Mouse (Mus musculus) MEL (cell line): ENCODE data around the gene Cpsf4. TPM values are rescaled to one million over a fixed set of nuclear protein-coding genes. Genes with fewer than 3 reads are reported as not detected.

Source experiments
- DNase-seq: peaks from one replicate; pipeline ENCODE4 v3.0.0; 2011; ENCODE audit warnings: low read depth, low spot score
- H3K27ac ChIP-seq: 2 replicates; pipeline ENCODE4 v1.5.1; 2012; ENCODE audit warnings: low read depth, mild to moderate bottlenecking, control low read depth, low read length, moderate library complexity; ENCODE audit not compliant: control insufficient read depth
- H3K27me3 ChIP-seq, 2 experiments: fragments of 150-350 bp in 1 of 2; sonication (generic) in 1 of 2; 2 replicates each; pipeline ENCODE4 v1.6.1; 2012; ENCODE audit warnings: low read length in 2 of 2, mild to moderate bottlenecking in 2 of 2, improper control_type of control experiment in 1 of 2, moderate library complexity in 1 of 2; ENCODE audit not compliant: insufficient read depth in 2 of 2, control insufficient read depth in 1 of 2
- H3K36me3 ChIP-seq, 2 experiments: 2 replicates each; pipeline ENCODE4 v1.6.1; 2012 to 2014; ENCODE audit warnings: low read length in 2 of 2, improper control_type of control experiment in 1 of 2, inconsistent platforms in 1 of 2, mild to moderate bottlenecking in 1 of 2; ENCODE audit not compliant: insufficient read depth in 2 of 2, control insufficient read depth in 1 of 2
- H3K4me1 ChIP-seq, 2 experiments: fragments of 150-350 bp in 1 of 2; sonication (generic) in 1 of 2; 2 replicates each; pipeline ENCODE4 v1.6.1; 2012; ENCODE audit warnings: low read length in 2 of 2, improper control_type of control experiment in 1 of 2, mild to moderate bottlenecking in 1 of 2; ENCODE audit not compliant: insufficient read depth in 2 of 2, control insufficient read depth in 1 of 2
- H3K4me3 ChIP-seq, 2 experiments: fragments of 150-350 bp in 1 of 2; sonication (generic) in 1 of 2; 2 replicates each; pipeline ENCODE4 v1.5.1; 2012; ENCODE audit warnings: low read depth in 2 of 2, low read length in 2 of 2, mild to moderate bottlenecking in 2 of 2, moderate library complexity in 2 of 2, control low read depth in 1 of 2, improper control_type of control experiment in 1 of 2; ENCODE audit not compliant: control insufficient read depth in 1 of 2, insufficient read depth in 1 of 2
- H3K79me2 ChIP-seq: 2 replicates; pipeline ENCODE4 v1.6.1; 2012; ENCODE audit warnings: mild to moderate bottlenecking, low read length, moderate library complexity; ENCODE audit not compliant: control insufficient read depth, poor library complexity, insufficient read depth
- H3K9ac ChIP-seq: 2 replicates; pipeline ENCODE4 v1.6.1; 2012; ENCODE audit warnings: low read depth, mild to moderate bottlenecking, control low read depth, low read length, moderate library complexity; ENCODE audit not compliant: control insufficient read depth, poor library complexity, severe bottlenecking
- H3K9me3 ChIP-seq: fragments of 150-350 bp; sonication (generic); replicated peaks from 2 replicates; pipeline ENCODE4 v1.6.1; 2012; ENCODE audit warnings: mild to moderate bottlenecking, low read length, improper control_type of control experiment, moderate library complexity; ENCODE audit not compliant: insufficient read depth
- BHLHE40 ChIP-seq: IDR thresholded peaks from 2 replicates; pipeline ENCODE4 v1.6.1; 2012; ENCODE audit warnings: low read depth, mild to moderate bottlenecking, inconsistent platforms, low read length, improper control_type of control experiment, borderline replicate concordance
- JUND ChIP-seq: IDR thresholded peaks from 2 replicates; pipeline ENCODE4 v1.6.1; 2011; ENCODE audit warnings: low read depth, mild to moderate bottlenecking, improper control_type of control experiment, low read length
- MAZ ChIP-seq: IDR thresholded peaks from 2 replicates; pipeline ENCODE4 v1.6.1; 2012; ENCODE audit warnings: low read depth, mild to moderate bottlenecking, inconsistent platforms, low read length, improper control_type of control experiment
- MEF2A ChIP-seq: IDR thresholded peaks from 2 replicates; pipeline ENCODE4 v1.6.1; 2014; ENCODE audit warnings: low read depth, mild to moderate bottlenecking, inconsistent platforms, low read length, improper control_type of control experiment; ENCODE audit not compliant: poor library complexity, insufficient replicate concordance, severe bottlenecking; ENCODE audit errors: extremely low read depth
- MXI1 ChIP-seq: IDR thresholded peaks from 2 replicates; pipeline ENCODE4 v1.6.1; 2011; ENCODE audit warnings: mild to moderate bottlenecking, low read depth, low read length, improper control_type of control experiment
- MYB ChIP-seq: IDR thresholded peaks from 2 replicates; pipeline ENCODE4 v1.6.1; 2011; ENCODE audit warnings: mild to moderate bottlenecking, low read depth, low read length, improper control_type of control experiment
- MYC ChIP-seq: IDR thresholded peaks from 2 replicates; pipeline ENCODE4 v1.6.1; 2011; ENCODE audit warnings: low read depth, mild to moderate bottlenecking, low read length, improper control_type of control experiment, moderate library complexity
- POLR2A ChIP-seq, 2 experiments: IDR thresholded peaks; 2 replicates each; pipeline ENCODE4 v1.6.1; 2011 to 2012; ENCODE audit warnings: low read length in 2 of 2, mild to moderate bottlenecking in 2 of 2, control low read depth in 1 of 2, improper control_type of control experiment in 1 of 2, low read depth in 1 of 2, moderate library complexity in 1 of 2; ENCODE audit not compliant: control insufficient read depth in 1 of 2, insufficient read depth in 1 of 2, poor library complexity in 1 of 2
- POLR2AphosphoS2 ChIP-seq: IDR thresholded peaks from 2 replicates; pipeline ENCODE4 v1.6.1; 2011; ENCODE audit warnings: low read length, improper control_type of control experiment
- RAD21 ChIP-seq: IDR thresholded peaks from 2 replicates; pipeline ENCODE4 v1.6.1; 2011; ENCODE audit warnings: mild to moderate bottlenecking, low read depth, low read length, improper control_type of control experiment
- TAL1 ChIP-seq: IDR thresholded peaks from 2 replicates; pipeline ENCODE4 v1.6.1; 2012; ENCODE audit warnings: mild to moderate bottlenecking, inconsistent platforms, low read length, moderate library complexity, mixed read lengths
- TCF12 ChIP-seq: IDR thresholded peaks from 2 replicates; pipeline ENCODE4 v1.6.1; 2014; ENCODE audit warnings: low read depth, mild to moderate bottlenecking, inconsistent platforms, low read length, improper control_type of control experiment, moderate library complexity
- USF1 ChIP-seq: IDR thresholded peaks from 2 replicates; pipeline ENCODE4 v1.6.1; 2014; ENCODE audit warnings: low read depth, mild to moderate bottlenecking, inconsistent platforms, low read length, improper control_type of control experiment, moderate library complexity
- ZMIZ1 ChIP-seq: IDR thresholded peaks from 2 replicates; pipeline ENCODE4 v1.6.1; 2012; ENCODE audit warnings: low read depth, mild to moderate bottlenecking, inconsistent platforms, low read length, improper control_type of control experiment, moderate library complexity
- polyA plus RNA-seq, 2 experiments: library from polyadenylated mRNA; stranded (reverse) in 1 of 2; unstranded in 1 of 2; fragments of >175 nt in 1 of 2; fragments of >200 nt in 1 of 2; gene quantifications; 2 replicates each; pipeline versions ENCODE4 v1.2.1 to v1.2.4; 2012; ENCODE audit warnings: low replicate concordance in 2 of 2, low read depth in 1 of 2; ENCODE audit not compliant: insufficient read length in 2 of 2, insufficient read depth in 1 of 2, missing spikeins in 1 of 2
- total RNA-seq: library from RNA; depleted of rRNA; stranded (reverse); fragments of 300-350 nt; gene quantifications from 2 replicates; pipeline ENCODE4 v1.2.3, GENCODE M21; 2012

The Cpsf4 gene
- total and polyA plus RNA-seq, 3 experiments: 75.3 to 88.2 TPM; not detected in 1

- TF ChIP-seq TCF12 (peak; percentile 84), MYC (peak; percentile 85), POLR2AphosphoS2 (peak; percentile 91; the same call in 1 of the 2 replicates)
- TF ChIP-seq, all 39 proteins: peak for 20
Measured at GRCm38 (mm10) chr5:145139571-145140519, 27.2 kb upstream of the Cpsf4 start, which contains the start of the genes Pdap1 and Bud31 (continued).

GRCm38 (mm10) chr5:145140611-145141010 lies 26.4 kb upstream of the Cpsf4 start:
- Histone ChIP-seq H3K4me3 (peak overlapping the region; percentile 85 to 95), H3K9ac (peak overlapping the region; percentile 95)
- TF ChIP-seq POLR2A (IDR thresholded peaks at IDR 0.05; ENCODE audit: control insufficient read depth in 1 of 2, insufficient read depth in 1 of 2, low read depth in 1 of 2, low read length in 2 of 2, poor library complexity in 1 of 2) (no peak), JUND (no peak), MAZ (0 out of 2 replicates have a peak, but pooled peaks have one; percentile 0)

GRCm38 (mm10) chr5:145147748-145148147 lies 19.3 kb upstream of the Cpsf4 start:
- no peak for DNase-seq
- Histone ChIP-seq H3K27me3 (no peaks in the 10 kb centered on the region), H3K4me3 (no peak overlapping the region), H3K4me1 (peaks cover 4 to 6% of the 10 kb centered on the region in 2 experiments; a peak in 3 of 4 replicates), H3K79me2 (no peaks in the 10 kb centered on the region), H3K36me3 (peaks cover 6 to 24% of the 10 kb centered on the region in 2 experiments), H3K27ac (no peak overlapping the region), H3K9ac (no peak overlapping the region), H3K9me3 (no peaks in the 10 kb centered on the region)
- TF ChIP-seq JUND: no peak
- TF ChIP-seq MXI1: no peak
- TF ChIP-seq TAL1: no peak
- TF ChIP-seq POLR2A (IDR thresholded peaks at IDR 0.05; ENCODE audit: control insufficient read depth in 1 of 2, insufficient read depth in 1 of 2, low read depth in 1 of 2, low read length in 2 of 2, poor library complexity in 1 of 2): no peak
- no peak for TF ChIP-seq ZMIZ1
- TF ChIP-seq USF1: no peak
- TF ChIP-seq RAD21: no peak
- TF ChIP-seq MYB: no peak
- TF ChIP-seq MEF2A: no peak
- no peak for TF ChIP-seq BHLHE40

More at GRCm38 (mm10) chr5:145140611-145141010, 26.4 kb upstream of the Cpsf4 start:
- Histone ChIP-seq H3K36me3 (peaks cover 16 to 21% of the 10 kb centered on the region in 2 experiments), H3K9me3 (no peaks in the 10 kb centered on the region), H3K27me3 (no peaks in the 10 kb centered on the region), H3K4me1 (peaks cover 2 to 21% of the 10 kb centered on the region in 2 experiments; a peak in 2 of 4 replicates), H3K27ac (peak overlapping the region; percentile 90), H3K79me2 (peaks cover 44% of the 10 kb centered on the region)
- peak; percentile 52 for DNase-seq
